Mouse (Mus musculus) kidney, adult 2 months (tissue): Measurements from ENCODE around the gene Man2c1. TPM values are rescaled to one million over a fixed set of nuclear protein-coding genes. Genes with fewer than 3 reads are reported as not detected.
A peak's percentile ranks its signal among the peaks of the same experiment; 100 is the strongest.

Experiments used
- DNase-seq: peaks from one replicate; pipeline ENCODE4 v3.0.0; 2021
- H3K27ac ChIP-seq: fragments of 200-500 bp; 2 replicates; pipeline ENCODE4 v1.5.1; 2012; ENCODE audit warnings: low read depth, low read length, control low read depth, inconsistent platforms; ENCODE audit not compliant: insufficient read depth
- H3K27me3 ChIP-seq: fragments of 200-500 bp; replicated peaks from 2 replicates; pipeline ENCODE4 v1.6.1; 2012; ENCODE audit warnings: mild to moderate bottlenecking, moderate library complexity, low read length, inconsistent platforms; ENCODE audit not compliant: control insufficient read depth, insufficient read depth
- H3K36me3 ChIP-seq: fragments of 200-500 bp; 2 replicates; pipeline ENCODE4 v1.6.1; 2012; ENCODE audit warnings: mild to moderate bottlenecking, moderate library complexity, low read length, inconsistent platforms; ENCODE audit not compliant: control insufficient read depth, insufficient read depth
- H3K4me1 ChIP-seq: fragments of 200-500 bp; 2 replicates; pipeline ENCODE4 v1.6.1; 2011; ENCODE audit warnings: low read length; ENCODE audit not compliant: control insufficient read depth, insufficient read depth
- H3K4me3 ChIP-seq: fragments of 200-500 bp; 2 replicates; pipeline ENCODE4 v1.5.1; 2011; ENCODE audit warnings: mild to moderate bottlenecking, low read depth, low read length, control low read depth; ENCODE audit not compliant: insufficient read depth
- CTCF ChIP-seq: fragments of 200-500 bp; conservative IDR thresholded peaks from 2 replicates; pipeline ENCODE4 v1.5.1; 2011; ENCODE audit warnings: low read depth, mild to moderate bottlenecking, control low read depth, low read length, moderate library complexity, mixed read lengths; ENCODE audit not compliant: insufficient read depth, insufficient read length
- POLR2A ChIP-seq: fragments of 200-500 bp; IDR thresholded peaks from one replicate; pipeline ENCODE4 v1.6.1; 2011; ENCODE audit warnings: low read depth, low read length, control low read depth
- WGBS: fragments of 180-500 bp; shearing (Covaris S2); methylation state at CpG from one replicate; pipeline ENCODE4 v1.1.7; 2018; 5-methylcytosine and 5-hydroxymethylcytosine counted together
- polyA plus RNA-seq: library from polyadenylated mRNA; depleted of rRNA; stranded (reverse); fragments of >200 nt; gene quantifications from 2 replicates; pipeline ENCODE4 v1.2.3, GENCODE M21; 2012; rRNA removed

Gene Man2c1
- polyA plus RNA-seq = 177 and 215 TPM in 2 replicates

DNA sequence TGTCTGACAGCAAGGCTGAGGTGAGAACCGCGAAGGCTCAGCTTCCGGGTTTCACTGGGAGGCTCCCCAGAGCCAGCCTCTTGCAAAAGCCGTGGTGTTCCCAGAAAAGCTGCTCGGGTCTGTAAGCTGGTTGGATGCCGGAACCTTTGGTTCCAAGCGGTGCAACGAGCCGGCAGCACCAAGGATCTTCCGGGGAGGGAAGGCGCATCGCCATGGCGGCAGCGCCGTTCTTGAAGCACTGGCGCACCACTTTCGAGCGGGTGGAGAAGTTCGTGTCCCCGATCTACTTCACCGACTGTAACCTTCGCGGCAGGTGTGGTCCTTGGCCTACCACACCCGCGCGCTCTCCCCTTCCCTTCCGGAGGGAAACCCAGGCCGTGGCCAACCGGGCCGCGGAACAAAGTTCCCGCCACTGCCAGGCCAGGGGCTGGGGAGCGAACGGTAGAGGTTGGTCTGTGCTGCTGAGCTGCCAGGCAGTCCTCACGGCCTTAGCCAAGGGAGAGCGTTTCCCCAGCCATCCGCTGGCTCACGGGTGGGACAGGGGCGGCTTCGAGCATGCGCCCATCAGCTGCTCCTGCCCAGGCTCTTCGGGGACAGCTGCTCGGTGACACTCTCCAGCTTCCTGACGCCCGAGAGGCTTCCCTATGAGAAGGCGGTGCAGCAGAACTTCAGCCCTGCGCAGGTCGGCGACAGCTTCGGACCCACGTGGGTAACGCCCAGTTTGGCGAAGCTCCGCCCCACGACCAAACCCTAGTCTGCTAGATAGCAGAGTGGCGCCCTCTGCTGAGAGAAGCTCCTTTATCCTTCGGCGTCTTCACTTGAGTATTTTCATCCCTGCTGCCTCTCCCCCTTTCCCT, at the start of gene Man2c1:
Gene Man2c1 (plus strand): TSS at position 114 of the 857 bp plus-strand sequence.
- under 1% methylated on average over 58 of the region's 58 CpGs for WGBS
- Histone ChIP-seq H3K4me1 (peaks cover 3% of the 10 kb centered on the region; the same call in 1 of the 2 replicates), H3K27me3 (no peaks in the 10 kb centered on the region), H3K4me3 (peak within 1 kb of the TSS; percentile 91), H3K27ac (peak within 1 kb of the TSS; percentile 87), H3K36me3 (no peaks in the 10 kb centered on the region)
- DNase-seq = peak; percentile 96
- TF ChIP-seq CTCF (peak; percentile 83), POLR2A (peak; percentile 88)

DNA sequence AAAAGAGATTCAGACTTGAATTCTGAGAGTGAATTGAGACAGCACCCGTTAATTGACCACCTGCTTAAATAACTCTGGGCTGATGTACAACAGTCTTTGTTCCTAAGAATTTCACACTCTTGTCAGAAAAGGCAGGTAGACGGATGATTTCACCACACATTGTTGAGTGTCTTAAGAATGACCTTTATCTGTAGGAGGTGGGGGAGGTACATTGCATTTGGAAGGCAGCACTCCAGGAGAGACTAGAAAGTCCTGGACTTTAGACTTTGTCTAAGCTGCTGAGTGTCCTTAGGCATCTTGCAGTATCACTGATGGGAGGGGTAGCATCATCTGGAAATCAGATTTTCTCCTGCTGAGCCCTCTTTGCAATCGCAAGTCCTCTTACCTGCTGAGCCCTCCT, 48.3 kb upstream of the Man2c1 start:
- Histone ChIP-seq H3K27me3 (no peaks in the 10 kb centered on the region), H3K4me1 (peaks cover 4% of the 10 kb centered on the region; the same call in 1 of the 2 replicates), H3K27ac (no peak overlapping the region), H3K36me3 (no peaks in the 10 kb centered on the region; the same call in 1 of the 2 replicates), H3K4me3 (no peak overlapping the region)
- TF ChIP-seq CTCF = no peak
- TF ChIP-seq POLR2A = no peak
- peak; percentile 39 for DNase-seq
- 59% methylated on average over 3 of the region's 3 CpGs for WGBS

DNA sequence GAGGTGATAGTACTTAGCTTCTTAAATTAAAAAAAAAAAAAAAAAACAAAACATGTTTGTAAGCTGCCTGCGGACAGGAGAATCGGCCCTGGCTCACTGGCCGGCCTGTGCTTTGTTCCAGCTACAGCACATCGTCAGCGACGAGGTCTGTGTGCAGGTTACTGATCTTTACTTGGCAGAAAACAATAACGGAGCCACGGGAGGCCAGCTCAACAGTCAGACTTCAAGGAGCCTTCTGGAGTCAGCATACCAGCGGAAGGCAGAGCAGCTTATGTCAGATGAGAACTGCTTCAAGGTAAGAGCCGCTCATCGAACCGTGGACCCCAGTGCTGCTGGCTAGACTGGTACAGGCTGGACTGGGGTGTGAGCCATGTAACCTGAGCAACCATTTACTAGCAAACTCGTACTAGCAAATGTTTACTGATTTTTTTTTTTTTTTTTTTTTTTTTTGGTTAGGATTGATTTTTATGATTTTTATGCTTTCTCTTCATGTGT, 13.2 kb upstream of the Man2c1 start:
- no peak for TF ChIP-seq POLR2A
- TF ChIP-seq CTCF = no peak
- H3K27ac ChIP-seq = no peak overlapping the region
- no peak overlapping the region for H3K4me3 ChIP-seq
- 59% methylated on average over 13 of the region's 13 CpGs for WGBS
- no peaks in the 10 kb centered on the region for H3K4me1 ChIP-seq
- peaks cover 17% of the 10 kb centered on the region for H3K36me3 ChIP-seq
- H3K27me3 ChIP-seq = no peaks in the 10 kb centered on the region
- peak; percentile 39 for DNase-seq

DNA sequence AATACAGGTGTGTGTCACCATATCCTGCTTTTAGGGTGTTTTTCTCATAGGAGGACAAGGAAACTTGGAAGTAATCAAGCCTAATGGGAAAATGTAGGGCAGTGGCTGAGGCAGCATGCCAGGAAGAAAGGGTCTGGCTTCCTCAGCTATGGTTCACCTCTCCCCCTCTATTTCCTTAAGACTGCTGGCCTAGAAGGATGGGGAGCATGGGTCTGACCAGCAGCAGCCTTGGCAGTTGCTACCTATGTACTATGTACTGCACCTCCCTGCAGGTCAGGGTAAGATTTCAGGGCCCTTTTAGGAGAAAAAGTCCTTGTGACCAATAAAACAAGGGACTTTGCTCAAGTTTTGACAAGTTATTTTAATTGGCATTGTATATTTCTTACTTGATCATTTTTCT, 849 bp upstream of the Man2c1 start:
- no peak for DNase-seq
- Histone ChIP-seq H3K27me3 (no peaks in the 10 kb centered on the region), H3K27ac (no peak overlapping the region), H3K4me1 (peaks cover 3% of the 10 kb centered on the region; the same call in 1 of the 2 replicates), H3K4me3 (no peak overlapping the region), H3K36me3 (peaks cover 3% of the 10 kb centered on the region)
- TF ChIP-seq POLR2A = no peak

DNA sequence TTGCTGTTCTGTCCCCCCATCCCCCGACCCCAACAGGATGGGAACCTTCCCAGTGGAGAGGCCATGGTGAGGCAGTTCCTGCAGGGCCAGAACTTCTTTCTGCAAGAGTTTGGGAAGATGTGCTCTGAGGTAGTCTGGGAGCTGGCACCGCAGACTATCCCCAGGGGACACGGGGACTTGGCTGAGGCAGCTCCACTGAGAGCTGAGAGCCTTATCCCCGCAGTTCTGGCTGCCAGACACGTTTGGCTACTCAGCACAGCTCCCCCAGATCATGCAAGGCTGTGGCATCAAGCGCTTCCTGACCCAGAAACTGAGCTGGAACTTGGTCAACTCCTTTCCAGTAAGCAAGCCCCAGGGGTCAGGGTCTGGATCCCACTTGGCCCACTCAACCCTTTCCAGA, 6.8 kb downstream of the Man2c1 start:
- H3K4me1 ChIP-seq = no peaks in the 10 kb centered on the region
- no peak overlapping the region for H3K4me3 ChIP-seq
- no peaks in the 10 kb centered on the region for H3K36me3 ChIP-seq
- 81% methylated on average over 6 of the region's 6 CpGs for WGBS
- H3K27ac ChIP-seq = no peak overlapping the region
- no peak for DNase-seq
- TF ChIP-seq CTCF (no peak), POLR2A (no peak)
- no peaks in the 10 kb centered on the region for H3K27me3 ChIP-seq

DNA sequence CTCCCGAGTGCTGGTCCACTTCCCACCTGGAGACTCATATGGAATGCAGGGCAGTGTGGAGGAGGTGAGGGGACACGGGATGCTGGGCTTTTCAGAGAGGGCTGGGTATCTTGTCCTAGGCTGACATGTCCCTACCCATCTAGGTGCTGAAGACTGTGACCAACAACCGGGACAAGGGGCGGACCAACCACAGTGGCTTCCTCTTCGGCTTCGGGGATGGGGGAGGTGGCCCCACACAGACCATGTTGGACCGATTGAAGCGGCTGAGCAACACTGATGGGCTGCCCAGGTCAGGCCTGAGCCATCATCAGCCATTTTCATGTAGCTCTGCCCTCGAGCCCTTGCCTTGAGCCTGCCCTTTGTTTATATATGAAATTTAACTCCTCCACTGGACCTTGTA, 7.3 kb downstream of the Man2c1 start:
- no peak overlapping the region for H3K27ac ChIP-seq
- no peaks in the 10 kb centered on the region for H3K36me3 ChIP-seq
- no peak for DNase-seq
- WGBS = 85% methylated on average over 9 of the region's 9 CpGs
- H3K4me3 ChIP-seq = no peak overlapping the region
- no peak for TF ChIP-seq CTCF
- no peak for TF ChIP-seq POLR2A
- H3K4me1 ChIP-seq = no peaks in the 10 kb centered on the region
- no peaks in the 10 kb centered on the region for H3K27me3 ChIP-seq

DNA sequence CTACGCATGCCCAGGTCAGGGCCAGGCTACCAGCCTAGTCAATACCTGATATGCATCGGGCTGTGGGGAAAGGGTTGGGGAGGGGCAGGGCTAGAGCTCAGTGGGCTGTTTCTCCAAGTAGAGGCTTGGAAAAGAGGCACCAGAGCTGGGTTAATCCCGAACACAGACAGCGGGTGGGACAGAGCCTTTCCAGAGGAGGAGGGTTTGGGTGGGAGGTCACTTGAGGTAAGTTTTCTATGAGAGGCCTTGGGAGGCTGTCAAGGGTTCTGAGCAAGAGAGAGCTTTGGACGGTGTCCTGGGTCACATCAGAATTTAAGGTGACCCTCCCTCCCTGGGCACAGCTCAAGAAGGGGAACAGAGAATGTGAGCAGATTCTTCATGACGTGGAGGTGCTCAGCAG, 8.0 kb downstream of the Man2c1 start:
- Histone ChIP-seq H3K27me3 (no peaks in the 10 kb centered on the region), H3K4me1 (no peaks in the 10 kb centered on the region), H3K27ac (no peak overlapping the region), H3K4me3 (no peak overlapping the region), H3K36me3 (no peaks in the 10 kb centered on the region)
- WGBS = 90% methylated on average over 6 of the region's 6 CpGs
- TF ChIP-seq CTCF = no peak
- TF ChIP-seq POLR2A = no peak
- no peak for DNase-seq
